Mouse (Mus musculus) C2C12 (cell line): Measurements from ENCODE around the gene Pfdn2.

Source experiments
- CEBPB ChIP-seq: IDR thresholded peaks from one replicate; pipeline ENCODE4 v1.6.1; 2011; ENCODE audit warnings: low read depth, mild to moderate bottlenecking, control low read depth, moderate library complexity
- CTCF ChIP-seq: IDR thresholded peaks from one replicate; pipeline ENCODE4 v1.5.1; 2011; ENCODE audit not compliant: control insufficient read depth, insufficient read depth, insufficient read length
- FOSL1 ChIP-seq: IDR thresholded peaks from one replicate; pipeline ENCODE4 v1.8.0; 2011; ENCODE audit warnings: mild to moderate bottlenecking, low read length; ENCODE audit not compliant: poor library complexity, insufficient read depth, severe bottlenecking
- MAX ChIP-seq: IDR thresholded peaks from one replicate; pipeline ENCODE4 v1.6.1; 2011; ENCODE audit warnings: mild to moderate bottlenecking, control low read depth
- MYOD1 ChIP-seq: IDR thresholded peaks from one replicate; pipeline ENCODE4 v1.6.1; 2011; ENCODE audit warnings: low read depth; ENCODE audit not compliant: control insufficient read depth, insufficient read length
- USF1 ChIP-seq: IDR thresholded peaks from one replicate; pipeline ENCODE4 v1.6.1; 2011; ENCODE audit warnings: low read depth, mild to moderate bottlenecking, control low read depth, moderate library complexity

GRCm38 (mm10) chr1:171343922-171344677 is 1.4 kb upstream of the Pfdn2 start:
- TF ChIP-seq FOSL1, result no peak
- no peak for TF ChIP-seq CTCF
- no peak for TF ChIP-seq USF1
- no peak for TF ChIP-seq CEBPB
- no peak for TF ChIP-seq MAX
- TF ChIP-seq MYOD1, result no peak
